Mouse (Mus musculus): ENCODE data around the gene Pnkp.

The Pnkp gene

GRCm38 (mm10) chr7:44868919-44869696, 12.2 kb downstream of the Pnkp start:
- peak in 1 of 2 experiments; percentile 43 for DNase-seq (ENCODE audit: low spot score in 2 of 2)

- DNase-seq (ENCODE audit: low spot score in 2 of 2), result peak; percentile 97 to 98
Measured at GRCm38 (mm10) chr7:44869697-44870528, 13.0 kb downstream of the Pnkp start, which contains the start of gene Ptov1. Gene Ptov1, minus strand, starts transcription at chr7:44869788.

- no peak for DNase-seq (ENCODE audit: low spot score in 2 of 2)
Measured at GRCm38 (mm10) chr7:44870614-44871013, 13.7 kb downstream of the Pnkp start.

- DNase-seq (ENCODE audit: low spot score in 2 of 2), result no peak
Measured at GRCm38 (mm10) chr7:44871181-44871580, 14.2 kb downstream of the Pnkp start.

GRCm38 (mm10) chr7:44871774-44872173, 14.8 kb downstream of the Pnkp start:
- DNase-seq (ENCODE audit: low spot score in 2 of 2), result peak in 1 of 2 experiments; percentile 1

GRCm38 (mm10) chr7:44877833-44878232, 20.9 kb downstream of the Pnkp start:
- DNase-seq (ENCODE audit: low spot score in 2 of 2), result peak in 1 of 2 experiments; percentile 5

DNA sequence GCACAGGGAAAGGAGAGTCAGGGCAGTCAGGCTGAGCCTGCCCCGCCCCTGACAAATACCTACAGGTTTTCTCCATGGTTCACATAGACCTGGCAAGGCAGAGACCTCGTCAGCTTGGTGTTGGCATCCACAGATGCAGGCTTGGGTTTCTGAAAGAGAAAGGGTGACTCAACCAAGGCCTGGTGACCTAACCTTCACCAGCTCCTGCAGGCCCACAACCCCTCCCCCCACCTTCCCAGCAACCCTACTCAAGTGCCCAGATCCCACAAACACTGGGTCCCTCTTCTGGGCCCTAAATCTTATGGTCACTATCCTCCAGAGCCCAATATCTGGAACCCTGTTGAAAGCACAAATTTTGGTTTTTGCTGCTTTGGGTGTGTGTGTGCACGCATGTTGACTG, 26.1 kb downstream of the Pnkp start:
- no peak for DNase-seq (ENCODE audit: low spot score in 2 of 2)

DNA sequence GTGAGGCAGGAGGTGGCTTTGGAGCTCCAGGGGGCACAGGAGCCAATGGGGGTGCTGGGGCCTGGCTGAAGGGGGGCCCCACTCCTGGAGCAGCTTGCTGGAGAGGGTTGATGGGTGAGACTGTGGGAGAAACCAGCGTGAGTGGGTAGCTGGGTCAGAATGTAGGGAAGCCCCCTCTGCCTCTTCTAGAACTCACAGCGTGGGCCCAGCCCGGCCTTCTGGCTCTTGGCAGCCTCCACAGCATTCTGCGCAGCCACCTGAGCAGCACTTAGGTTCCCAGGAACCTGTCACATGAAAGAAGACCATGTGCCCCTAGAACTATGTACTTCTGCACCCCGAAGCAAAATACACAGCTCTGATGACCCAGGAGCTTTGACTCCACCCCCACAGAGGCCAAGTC, 27.7 kb downstream of the Pnkp start:
- no peak for DNase-seq (ENCODE audit: low spot score in 2 of 2)

DNA sequence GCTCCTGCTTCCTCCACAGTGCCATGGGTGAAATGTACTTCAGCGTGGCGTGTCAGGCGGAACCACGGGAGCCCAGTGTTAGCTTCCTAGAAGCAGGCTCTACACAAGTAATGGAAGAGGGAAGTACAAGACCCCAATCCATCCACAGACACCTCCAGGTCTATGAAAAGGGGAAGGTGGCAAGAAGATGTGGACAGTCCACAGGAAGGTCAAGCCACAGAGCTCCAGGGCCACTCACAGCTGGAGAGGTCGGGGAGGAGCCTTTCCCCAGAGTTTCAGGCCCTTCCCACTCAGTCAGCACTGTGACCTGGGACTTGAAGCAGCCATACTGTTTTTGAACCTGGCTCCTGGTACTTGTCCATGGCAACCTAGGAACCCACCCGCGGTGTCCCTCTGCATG, 30.0 kb downstream of the Pnkp start:
- DNase-seq (ENCODE audit: low spot score in 2 of 2), result peak in 1 of 2 experiments; percentile 3

DNA sequence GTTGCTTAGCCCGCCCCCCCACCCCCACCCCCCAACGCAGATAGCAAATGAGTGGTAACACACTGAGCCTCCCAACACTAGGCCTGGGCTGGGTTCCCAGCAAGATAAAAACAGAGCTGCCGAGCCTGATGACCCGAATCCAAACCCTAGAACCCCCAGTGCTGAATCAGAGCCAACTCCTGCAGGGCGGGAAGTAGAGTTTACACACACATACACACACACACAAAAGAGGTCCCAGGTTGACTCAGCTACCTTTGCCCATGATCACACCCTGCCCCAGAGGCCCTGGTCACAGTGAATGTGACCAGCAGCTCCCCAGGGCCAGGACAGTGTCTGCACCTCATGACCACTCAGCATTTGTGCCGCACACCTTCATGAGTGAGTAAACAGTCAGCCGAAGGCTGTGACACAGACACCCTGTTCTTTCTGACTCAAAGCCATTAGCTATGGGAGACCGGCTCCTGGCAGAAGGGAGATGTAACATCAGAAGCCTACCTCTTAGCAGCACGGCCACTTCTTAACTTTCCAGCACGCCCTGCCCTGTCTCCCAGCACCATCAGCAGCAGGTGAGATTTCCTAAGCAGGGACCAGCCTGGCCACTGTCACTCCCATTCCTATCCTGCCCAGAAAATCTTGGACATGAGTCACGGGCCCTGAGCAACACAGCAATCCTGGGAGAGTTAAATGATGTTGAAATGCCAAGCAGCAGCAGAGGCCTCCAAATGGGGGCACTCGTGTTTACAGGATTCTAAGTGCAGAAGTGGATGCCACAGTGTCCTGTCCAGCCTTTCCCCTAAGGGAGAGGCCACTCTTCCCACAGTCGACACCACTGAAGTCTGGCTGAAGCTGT, 31.5 kb downstream of the Pnkp start:
- peak in 1 of 2 experiments; percentile 2 for DNase-seq (ENCODE audit: low spot score in 2 of 2)

DNA sequence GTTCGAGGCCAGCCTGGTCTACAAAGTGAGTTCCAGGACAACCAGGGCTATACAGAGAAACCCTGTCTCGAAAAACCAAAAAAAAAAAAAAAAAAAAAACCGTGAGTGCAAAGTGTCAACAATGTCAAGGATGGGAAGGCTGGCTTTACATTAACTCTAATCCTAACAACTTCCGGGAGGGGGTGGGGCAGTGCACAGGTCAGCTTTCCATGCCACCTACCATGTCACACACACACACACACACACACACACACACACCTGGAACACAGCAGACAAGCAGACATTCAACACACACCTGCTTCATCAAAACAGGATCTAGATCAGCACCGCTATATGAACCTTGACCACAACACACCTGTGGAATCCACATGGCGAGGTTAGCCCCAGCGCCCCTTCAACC, 33.2 kb downstream of the Pnkp start:
- DNase-seq (ENCODE audit: low spot score in 2 of 2), result no peak

GRCm38 (mm10) chr7:44890737-44891136, 33.8 kb downstream of the Pnkp start:
- DNase-seq (ENCODE audit: low spot score in 2 of 2), result no peak

- no peak for DNase-seq (ENCODE audit: low spot score in 2 of 2)
Measured at GRCm38 (mm10) chr7:44891611-44892010, 34.7 kb downstream of the Pnkp start.

DNA sequence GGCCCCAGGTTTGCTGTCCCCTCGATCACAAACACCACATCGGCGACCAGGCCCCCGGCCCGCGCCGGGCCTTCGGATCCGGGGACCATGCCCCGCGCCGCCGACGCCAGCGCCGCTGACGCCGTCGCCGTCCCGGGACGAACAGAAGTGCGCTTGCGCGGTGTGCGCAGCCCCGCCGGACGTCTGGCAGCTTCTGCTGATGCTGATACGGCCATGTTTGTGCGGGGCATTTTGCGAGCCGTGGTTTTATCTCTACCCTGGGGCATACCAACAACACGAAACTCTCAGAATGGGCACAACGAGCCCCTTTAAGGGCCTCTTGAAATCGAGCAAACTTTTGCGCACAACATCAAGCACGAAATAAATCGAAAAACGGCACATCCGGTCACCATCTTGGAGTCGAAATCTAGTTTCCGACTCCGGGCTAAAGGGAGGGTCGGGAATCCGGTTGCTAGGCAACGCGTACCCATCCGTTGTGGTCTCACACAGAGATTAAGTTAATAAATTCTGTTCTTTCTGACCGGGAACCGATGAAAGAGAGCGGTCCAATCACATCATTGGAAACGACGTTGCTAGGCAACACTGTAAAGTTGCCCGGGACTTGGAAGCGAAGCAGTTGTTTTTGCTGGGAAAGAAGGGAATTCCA, 35.5 kb downstream of the Pnkp start, which contains the start of gene Med25:
Med25 (minus strand) TSS at position 437 of the 646 bp plus-strand sequence.
- DNase-seq (ENCODE audit: low spot score in 2 of 2), result peak; percentile 95 to 96

- DNase-seq (ENCODE audit: low spot score in 2 of 2), result no peak
Measured at GRCm38 (mm10) chr7:44893197-44893596, 36.3 kb downstream of the Pnkp start.

GRCm38 (mm10) chr7:44894175-44894574, 37.2 kb downstream of the Pnkp start:
- DNase-seq (ENCODE audit: low spot score in 2 of 2), result no peak

DNA sequence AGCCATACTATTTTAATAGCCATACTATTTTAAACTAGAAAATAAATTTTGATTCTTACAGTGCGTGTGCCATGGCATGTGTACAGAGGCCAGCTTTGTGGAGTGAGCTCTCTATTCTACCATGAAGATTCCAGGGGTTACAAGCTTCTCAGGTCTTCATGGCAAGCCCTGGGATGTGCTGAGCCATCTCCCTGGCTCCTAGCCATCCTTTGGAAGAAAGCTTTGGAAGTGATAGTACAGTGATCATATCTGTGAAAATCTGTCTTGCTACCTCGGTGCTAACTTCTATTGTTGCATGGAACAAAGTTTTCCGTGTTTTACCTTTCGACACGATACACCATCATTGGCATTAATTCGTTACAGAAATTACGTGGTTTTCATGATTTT, 38.3 kb downstream of the Pnkp start:
- no peak for DNase-seq (ENCODE audit: low spot score in 2 of 2)

DNA sequence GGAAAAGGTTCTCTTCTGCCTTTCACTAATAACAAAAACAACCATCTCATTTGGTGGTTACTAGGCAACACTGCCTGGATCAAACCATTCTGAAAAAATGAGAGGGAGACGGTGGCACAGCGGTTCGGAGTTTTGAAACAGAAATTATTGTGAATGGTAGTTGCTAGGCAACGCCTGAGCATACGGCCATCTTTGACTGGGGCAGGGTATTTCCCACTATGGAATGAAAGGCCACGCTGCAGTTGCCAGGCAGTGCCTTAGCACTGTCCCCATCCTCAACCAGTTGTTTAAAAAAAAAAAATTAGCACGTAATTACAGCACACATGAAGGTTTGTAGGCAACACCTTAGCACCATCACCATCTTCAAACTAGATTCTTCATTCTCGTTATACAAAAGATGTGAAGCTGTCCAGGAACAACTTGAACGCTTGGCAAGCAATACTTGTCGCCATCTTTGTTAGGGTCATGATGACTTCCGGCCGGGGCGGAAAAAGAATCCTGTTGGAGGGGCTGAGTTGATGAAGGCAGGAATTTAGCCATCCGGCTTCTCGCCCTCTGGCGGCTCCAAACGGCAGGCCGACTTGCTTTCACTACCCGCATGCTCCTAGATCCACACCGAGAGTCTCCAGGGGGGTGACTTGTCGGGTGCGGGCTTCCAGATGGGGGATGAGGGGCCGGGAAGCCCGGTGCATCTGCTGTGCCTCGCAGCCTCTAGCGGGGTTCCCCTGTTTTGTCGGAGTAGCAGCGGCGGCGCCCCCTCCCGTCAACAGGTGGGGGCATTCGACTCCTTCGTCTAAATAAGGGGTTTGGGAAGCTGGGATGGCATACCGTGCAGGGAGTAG, 38.9 kb downstream of the Pnkp start, which contains the start of gene Fuz:
Fuz (plus strand) TSS at position 487 of the 842 bp plus-strand sequence.
- DNase-seq (ENCODE audit: low spot score in 2 of 2), result peak; percentile 90 to 95

- DNase-seq (ENCODE audit: low spot score in 2 of 2), result no peak
Measured at GRCm38 (mm10) chr7:44896499-44896898, 39.6 kb downstream of the Pnkp start.

- no peak for DNase-seq (ENCODE audit: low spot score in 2 of 2)
Measured at GRCm38 (mm10) chr7:44898607-44899006, 41.7 kb downstream of the Pnkp start.
